Mouse (Mus musculus) cerebral cortex, adult 2 months (tissue): Measurements from ENCODE around the gene Rbm28.

Experiments
- WGBS: fragments of 180-500 bp; shearing (Covaris S2); methylation state at CpG from one replicate; pipeline ENCODE4 v1.1.7; 2018; 5-methylcytosine and 5-hydroxymethylcytosine counted together

Gene Rbm28

GRCm38 (mm10) chr6:29193961-29194750, 29.4 kb upstream of the Rbm28 start:
- 77% methylated on average over 15 of the region's 15 CpGs for WGBS

- WGBS, result 69% methylated on average over 1 of the region's 1 CpGs
Observed at GRCm38 (mm10) chr6:29187936-29188335, 23.1 kb upstream of the Rbm28 start.

DNA sequence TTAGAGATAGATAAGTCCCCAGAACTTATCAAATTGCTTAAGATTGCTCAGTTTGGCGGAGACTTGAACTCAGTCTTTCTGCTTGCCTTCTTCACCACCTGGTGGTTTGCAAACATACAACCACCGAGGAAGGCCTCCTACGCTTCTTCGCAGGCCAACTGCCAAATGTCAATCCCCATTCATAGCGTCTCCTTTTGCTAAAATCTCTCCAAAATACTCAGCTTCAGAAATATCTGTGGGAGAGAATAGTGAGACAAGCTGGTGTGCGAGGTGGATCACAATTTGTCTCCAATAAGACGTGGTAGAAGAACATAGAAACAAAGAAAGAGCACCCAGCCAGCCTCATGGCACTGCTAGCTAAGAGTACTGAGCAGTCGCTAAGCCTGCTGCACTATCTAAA, 15.0 kb upstream of the Rbm28 start:
- 30% methylated on average over 8 of the region's 8 CpGs for WGBS

GRCm38 (mm10) chr6:29178888-29179658, 14.3 kb upstream of the Rbm28 start, which contains the start of gene Prrt4:
TSS of gene Prrt4 (minus strand) at chr6:29179584.
- WGBS, result 1% methylated on average over 76 of the region's 79 CpGs

- WGBS, result 47% methylated on average over 17 of the region's 17 CpGs
Observed at GRCm38 (mm10) chr6:29177901-29178879, 13.4 kb upstream of the Rbm28 start.

GRCm38 (mm10) chr6:29175113-29175512, 10.3 kb upstream of the Rbm28 start:
- 95% methylated on average over 3 of the region's 3 CpGs for WGBS

DNA sequence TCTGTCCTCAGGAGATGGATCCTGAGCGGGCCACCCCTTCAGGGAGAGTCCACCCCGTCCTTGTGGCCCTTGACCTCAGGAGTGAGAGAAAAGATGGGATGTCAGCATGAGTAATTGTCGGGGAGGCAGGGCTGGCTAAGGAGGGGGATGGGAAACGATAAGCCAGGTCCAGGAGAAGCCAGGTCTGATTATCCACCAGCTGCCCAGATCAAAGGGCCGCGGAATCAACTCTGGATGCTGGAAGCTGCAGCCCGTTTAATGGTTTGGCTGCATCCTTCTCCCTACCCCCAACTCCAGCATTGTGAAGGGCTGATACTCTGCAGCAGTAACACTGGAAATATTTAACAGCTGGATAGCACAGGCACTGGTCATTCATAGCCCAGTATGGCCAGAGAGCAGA, 9.6 kb upstream of the Rbm28 start:
- 63% methylated on average over 7 of the region's 7 CpGs for WGBS

DNA sequence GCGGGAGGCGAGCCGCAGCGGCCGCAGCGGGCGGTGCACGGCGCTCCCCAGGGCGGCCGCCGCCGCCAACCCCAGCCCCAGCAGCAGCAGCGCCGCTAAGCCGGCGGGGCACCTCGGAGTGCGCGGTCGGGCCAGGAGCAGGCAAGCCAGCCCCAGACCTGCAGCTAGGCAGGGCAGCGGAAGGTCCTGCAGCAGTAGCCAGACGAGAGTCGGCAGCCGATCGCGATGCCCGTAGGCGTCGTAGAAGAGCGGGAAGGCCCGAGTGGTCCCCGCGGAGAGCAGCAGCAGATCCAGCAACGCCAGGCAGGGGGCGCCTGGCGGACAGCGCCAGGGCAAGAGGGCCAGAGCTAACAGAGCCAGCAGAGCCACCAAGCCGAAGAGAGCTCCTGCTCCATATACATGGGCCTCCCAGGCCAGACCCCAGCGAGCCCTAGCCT, 6.2 kb upstream of the Rbm28 start:
- WGBS, result 4% methylated on average over 40 of the region's 40 CpGs

- WGBS, result 15% methylated on average over 63 of the region's 63 CpGs
Observed at GRCm38 (mm10) chr6:29170063-29170921, 5.5 kb upstream of the Rbm28 start.

DNA sequence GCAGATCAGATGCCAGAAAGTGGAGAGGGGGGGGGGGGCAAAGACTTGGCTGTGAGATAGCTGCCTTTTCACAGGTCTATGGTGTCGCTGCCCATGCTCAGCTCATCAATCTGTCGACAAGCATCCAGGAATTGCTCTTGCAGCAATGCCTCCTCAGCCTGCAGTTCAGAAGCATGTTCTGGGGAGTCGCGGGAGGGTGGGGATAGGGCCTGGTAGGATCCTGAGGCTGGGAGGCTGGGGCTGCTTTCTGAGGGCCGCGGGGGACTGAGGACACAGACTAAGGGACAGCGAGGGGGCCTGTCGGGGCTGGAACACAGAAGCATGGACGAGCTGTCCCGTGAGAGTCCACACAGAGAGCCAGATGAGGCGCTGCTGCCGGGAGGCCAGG, 4.9 kb upstream of the Rbm28 start:
- 47% methylated on average over 12 of the region's 12 CpGs for WGBS

- 72% methylated on average over 2 of the region's 2 CpGs for WGBS
Observed at GRCm38 (mm10) chr6:29168871-29169270, 4.1 kb upstream of the Rbm28 start.

- 0% methylated on average over 1 of the region's 1 CpGs for WGBS
Observed at GRCm38 (mm10) chr6:29166196-29166595, 1.4 kb upstream of the Rbm28 start.

GRCm38 (mm10) chr6:29161291-29161690, 3.5 kb downstream of the Rbm28 start:
- 97% methylated on average over 5 of the region's 5 CpGs for WGBS

DNA sequence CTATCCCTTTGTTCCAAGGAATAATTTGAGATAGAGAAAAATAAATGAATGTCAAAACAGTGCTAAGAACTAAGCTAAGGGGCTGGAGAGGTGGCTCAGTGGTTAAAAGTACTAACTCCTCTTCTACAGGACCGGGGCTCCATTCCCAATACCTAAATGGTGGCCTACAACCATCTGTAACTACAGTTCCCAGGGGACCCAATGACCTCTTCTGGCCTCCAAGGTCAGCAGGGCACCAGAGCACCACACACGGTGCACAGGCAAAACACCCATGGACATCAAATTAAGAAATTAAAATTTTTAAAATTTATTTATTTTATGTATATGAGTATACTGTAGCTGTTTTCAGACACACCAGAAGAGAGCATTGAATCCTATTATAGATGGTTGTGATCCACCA, 4.0 kb downstream of the Rbm28 start:
- 87% methylated on average over 2 of the region's 2 CpGs for WGBS

- 92% methylated on average over 5 of the region's 5 CpGs for WGBS
Observed at GRCm38 (mm10) chr6:29156326-29156725, 8.5 kb downstream of the Rbm28 start.

DNA sequence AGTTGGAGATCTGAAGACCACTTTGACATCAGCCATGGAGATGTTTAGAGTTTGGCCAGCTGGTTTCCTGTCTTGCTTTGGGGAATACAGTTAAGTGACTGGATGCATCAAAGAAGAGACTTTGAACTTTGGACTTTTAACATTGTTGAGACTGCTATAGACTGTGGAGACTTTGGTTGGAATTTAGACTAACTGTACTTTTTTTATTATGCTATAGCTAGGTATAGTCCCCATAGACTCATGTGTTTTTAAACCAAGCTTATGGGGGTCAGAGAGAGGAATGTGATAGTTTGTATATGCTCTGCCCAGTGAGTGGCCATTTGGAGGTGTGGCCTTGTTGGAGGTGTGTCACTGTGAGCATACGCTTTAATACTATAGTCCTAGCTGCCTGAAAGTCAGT, 14.8 kb downstream of the Rbm28 start:
- WGBS, result 94% methylated on average over 1 of the region's 1 CpGs

- WGBS, result 90% methylated on average over 5 of the region's 5 CpGs
Observed at GRCm38 (mm10) chr6:29147407-29148010, 17.3 kb downstream of the Rbm28 start.

DNA sequence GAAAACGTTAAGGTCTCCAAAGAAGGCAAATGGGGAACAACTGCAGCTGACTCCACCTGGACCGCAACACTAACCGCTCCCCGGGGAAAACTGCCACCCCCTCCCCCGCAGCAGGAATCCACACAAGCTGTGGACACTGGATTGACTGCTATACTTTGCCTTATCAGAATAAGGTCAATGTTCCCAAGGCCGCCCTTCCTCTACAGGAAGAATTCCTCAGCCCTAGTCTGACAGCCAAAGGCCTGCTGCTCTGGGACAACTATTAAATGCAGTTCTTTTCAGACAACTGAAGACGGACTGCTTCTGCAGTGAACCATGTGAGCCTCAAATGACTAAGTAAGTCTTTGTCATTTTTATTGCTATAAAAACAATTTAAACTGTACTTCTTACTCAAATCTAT, 18.2 kb downstream of the Rbm28 start:
- 82% methylated on average over 7 of the region's 7 CpGs for whole genome bisulfite sequencing

DNA sequence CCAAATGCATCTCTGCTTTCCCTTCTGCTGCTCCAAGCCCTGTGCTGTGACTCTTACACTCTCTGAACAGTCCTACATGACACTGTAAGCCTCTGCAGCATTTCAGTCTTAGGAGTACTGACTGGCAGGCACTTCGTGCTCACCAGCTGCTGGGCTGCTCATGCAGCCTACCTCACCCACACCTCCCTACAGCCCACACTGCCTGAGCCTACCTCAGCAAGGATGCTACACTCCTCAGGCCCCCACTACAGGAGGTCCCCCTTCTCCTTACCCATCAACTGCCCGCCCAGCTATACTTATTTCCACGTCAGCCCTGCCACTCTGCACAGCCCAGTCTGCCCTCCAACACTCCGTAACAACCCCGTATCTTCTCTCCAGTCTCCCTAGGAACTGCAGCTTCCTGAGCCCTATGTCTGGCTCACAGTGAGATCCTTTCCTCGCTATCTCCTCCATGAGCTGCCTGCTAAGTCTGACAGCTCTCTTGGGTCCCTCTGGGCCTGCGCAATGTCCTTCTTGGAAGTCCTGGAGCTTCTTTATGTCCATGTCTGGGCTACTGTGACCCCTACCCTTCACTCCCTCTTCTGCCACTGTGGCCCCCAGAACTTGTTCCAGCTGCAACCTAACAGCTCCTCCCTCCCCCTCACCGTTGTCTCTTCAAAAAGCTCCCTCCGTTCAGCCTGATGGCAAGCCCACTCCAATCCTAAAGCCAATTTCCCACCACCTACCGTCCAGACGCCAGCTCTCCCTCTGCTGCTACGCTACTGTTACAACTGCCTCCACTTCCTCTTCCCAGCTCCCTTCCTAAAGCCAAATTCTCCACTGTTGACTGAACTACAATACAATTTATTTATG, 19.1 kb downstream of the Rbm28 start:
- WGBS, result 53% methylated on average over 12 of the region's 12 CpGs
